Mouse (Mus musculus) CH12.LX (cell line): ENCODE measurements around the gene Chrdl2.

ENCODE experiments used
- CTCF ChIP-seq, 2 experiments: IDR thresholded peaks in 1 of 2; conservative IDR thresholded peaks in 1 of 2; 2 replicates each; pipeline ENCODE4 v1.5.1; 2011 to 2012; ENCODE audit warnings: low read depth in 2 of 2, low read length in 2 of 2, improper control_type of control experiment in 1 of 2, inconsistent platforms in 1 of 2, mild to moderate bottlenecking in 1 of 2, moderate library complexity in 1 of 2
- EP300 ChIP-seq: IDR thresholded peaks from 2 replicates; pipeline ENCODE4 v1.6.1; 2011; ENCODE audit warnings: low read length, improper control_type of control experiment
- HCFC1 ChIP-seq: IDR thresholded peaks from 2 replicates; pipeline ENCODE4 v1.6.1; 2012; ENCODE audit warnings: low read depth, mild to moderate bottlenecking, inconsistent platforms, low read length, improper control_type of control experiment
- TBP ChIP-seq: conservative IDR thresholded peaks from 2 replicates; pipeline ENCODE4 v1.6.1; 2011; ENCODE audit warnings: low read depth, low read length, improper control_type of control experiment

DNA sequence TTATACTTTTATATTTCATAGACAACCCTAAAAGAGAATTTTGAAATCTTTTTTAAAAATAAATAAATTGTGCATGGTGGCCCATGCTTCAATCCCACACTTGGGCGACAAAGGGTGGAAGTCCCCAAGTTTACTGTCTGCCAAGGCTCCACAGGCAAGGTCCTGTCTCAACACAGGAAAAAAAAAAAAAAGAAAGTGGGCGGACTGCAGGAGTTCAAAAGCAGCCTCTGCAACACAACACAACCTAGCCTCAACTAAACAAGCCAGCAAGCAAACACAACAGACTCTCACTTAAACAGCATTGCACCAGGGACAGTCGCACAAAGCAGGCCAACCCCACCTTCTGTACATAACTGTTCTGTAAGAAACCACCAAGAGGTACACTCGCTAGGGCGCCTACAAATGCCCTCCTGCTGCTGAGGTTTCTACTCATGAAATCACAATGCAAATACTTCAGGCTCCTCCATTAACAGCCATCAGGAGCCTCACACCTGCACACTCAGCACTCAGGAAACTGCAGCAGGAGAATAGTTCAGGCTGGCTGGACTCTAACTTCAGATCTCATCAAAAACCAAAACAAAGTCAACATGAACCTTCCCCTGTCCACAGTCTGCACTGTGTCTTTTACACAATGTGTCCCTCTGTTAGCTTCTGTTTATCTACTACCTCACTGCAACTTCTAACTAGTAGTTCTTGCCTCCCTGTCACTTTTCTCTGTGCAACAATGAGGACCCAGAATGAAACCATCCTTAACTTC is 30.0 kb upstream of the Chrdl2 start:
- TF ChIP-seq HCFC1: no peak
- no peak for TF ChIP-seq TBP
- no peak for TF ChIP-seq CTCF (conservative IDR thresholded peaks at IDR 0.05 in 1 of 2, IDR thresholded peaks at IDR 0.05 in 1 of 2; ENCODE audit: low read depth in 2 of 2, low read length in 2 of 2)
- TF ChIP-seq EP300: no peak
